Mouse (Mus musculus): Measurements from ENCODE around the gene Col4a2.

Col4a2 gene

DNA sequence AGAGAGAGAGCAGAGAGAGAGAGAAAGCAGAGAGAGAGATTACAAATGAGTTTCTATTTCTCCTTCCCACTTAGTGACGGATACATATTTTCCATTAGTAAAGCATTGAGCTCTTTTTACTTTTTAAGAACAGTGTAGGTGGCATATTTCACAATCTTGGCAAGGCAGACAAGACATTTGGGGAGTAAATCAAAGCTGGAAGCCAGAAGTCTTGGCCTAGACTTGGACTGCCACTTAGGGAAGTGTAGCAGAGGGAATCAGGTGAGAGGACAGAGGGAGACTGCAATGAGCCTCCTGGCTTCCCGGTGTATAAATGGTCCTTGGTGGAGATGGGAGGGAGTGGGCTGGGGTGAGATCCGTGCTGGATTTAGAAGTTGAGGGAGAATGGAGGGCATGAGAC is 70.3 kb downstream of the Col4a2 start:
- DNase-seq (ENCODE audit: low spot score), result no peak

DNA sequence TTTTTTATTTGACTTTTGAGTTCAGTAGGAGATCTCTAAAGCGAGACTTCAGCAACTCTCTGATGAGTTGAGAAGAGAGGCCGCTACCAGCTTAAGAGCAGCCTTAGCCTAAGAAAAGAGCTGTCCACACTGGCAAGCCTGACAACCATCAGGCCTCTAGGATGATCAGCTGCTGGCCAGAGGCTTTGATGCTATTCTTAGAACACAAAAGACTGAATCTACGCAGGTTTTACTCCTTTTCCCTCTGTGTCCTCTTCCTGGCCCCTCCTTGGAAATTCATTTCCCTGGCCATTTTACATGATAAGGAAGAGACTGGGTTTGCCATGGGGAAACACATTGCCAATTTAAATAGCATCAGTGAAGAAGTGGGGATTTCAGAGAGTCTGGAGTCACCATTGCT is 70.8 kb downstream of the Col4a2 start:
- no peak for DNase-seq (ENCODE audit: low spot score)

DNA sequence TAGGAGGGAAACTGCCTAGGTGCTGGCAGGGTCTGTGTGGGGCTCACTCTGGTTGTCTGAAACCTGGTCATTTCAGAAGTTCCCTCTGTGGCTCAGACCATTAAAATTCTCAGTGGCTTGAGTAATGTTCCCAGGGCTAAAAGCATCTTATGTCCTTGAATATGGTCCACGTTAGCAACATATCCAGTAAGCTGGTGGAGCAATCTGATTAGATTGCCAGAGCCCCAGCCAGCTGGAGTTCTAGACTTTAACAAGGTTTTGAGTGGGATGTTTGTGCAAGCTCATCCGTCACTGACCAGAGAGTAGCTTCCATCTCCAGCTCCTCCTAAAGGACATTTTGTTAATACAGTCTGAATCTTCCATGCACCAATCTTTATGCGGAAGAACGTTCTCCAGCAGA is 72.2 kb downstream of the Col4a2 start:
- DNase-seq (ENCODE audit: low spot score), result no peak

DNA sequence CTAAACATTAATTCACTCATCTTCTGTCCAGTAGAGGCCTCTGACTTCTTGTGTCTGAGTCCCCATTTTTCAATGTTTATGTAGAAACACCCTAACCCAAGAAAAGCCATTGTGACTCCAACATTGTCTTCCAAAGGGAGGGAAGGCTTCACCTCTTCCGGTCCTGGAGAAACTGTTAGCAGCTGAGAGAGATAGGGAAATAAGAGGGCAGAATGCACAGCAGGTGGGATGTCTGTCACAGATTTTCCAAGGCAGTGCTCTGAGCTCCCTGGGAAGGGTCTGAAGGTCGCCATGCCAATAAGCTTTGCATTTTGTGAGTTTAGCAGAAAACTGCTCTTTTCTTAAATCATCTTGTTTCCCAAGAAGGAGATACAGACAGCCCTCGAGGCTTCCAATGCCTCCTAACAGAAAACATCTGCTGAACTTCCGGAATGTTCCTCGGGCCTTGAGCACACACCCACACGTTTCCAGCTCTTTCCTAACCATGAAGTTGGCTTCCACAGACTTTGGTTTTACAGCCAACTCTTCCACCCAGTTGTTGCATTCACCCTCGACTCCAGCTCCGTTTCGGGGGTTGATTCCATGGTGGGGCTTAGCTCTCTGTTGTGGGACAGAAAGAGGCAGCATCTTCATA is 72.8 kb downstream of the Col4a2 start:
- no peak for DNase-seq (ENCODE audit: low spot score)

DNA sequence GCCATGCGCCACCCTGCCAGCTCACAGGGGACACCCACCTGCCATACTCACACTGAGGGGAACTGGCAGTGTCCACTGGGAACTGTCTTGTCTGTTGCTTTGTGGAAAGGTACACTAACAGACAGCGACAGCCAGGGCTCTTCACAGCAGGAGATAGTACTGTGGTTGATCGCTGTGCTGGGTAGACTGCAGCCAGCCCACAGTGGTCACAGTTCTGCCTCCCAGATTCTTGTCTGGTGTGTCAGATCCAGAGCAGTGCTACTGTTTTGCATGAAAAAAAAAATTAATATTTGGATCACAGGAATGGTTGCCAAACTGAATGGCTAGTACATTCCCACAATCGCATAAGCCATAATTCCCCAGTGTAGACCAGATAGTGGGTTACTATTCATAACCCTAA is 74.7 kb downstream of the Col4a2 start:
- no peak for DNase-seq (ENCODE audit: low spot score)

DNA sequence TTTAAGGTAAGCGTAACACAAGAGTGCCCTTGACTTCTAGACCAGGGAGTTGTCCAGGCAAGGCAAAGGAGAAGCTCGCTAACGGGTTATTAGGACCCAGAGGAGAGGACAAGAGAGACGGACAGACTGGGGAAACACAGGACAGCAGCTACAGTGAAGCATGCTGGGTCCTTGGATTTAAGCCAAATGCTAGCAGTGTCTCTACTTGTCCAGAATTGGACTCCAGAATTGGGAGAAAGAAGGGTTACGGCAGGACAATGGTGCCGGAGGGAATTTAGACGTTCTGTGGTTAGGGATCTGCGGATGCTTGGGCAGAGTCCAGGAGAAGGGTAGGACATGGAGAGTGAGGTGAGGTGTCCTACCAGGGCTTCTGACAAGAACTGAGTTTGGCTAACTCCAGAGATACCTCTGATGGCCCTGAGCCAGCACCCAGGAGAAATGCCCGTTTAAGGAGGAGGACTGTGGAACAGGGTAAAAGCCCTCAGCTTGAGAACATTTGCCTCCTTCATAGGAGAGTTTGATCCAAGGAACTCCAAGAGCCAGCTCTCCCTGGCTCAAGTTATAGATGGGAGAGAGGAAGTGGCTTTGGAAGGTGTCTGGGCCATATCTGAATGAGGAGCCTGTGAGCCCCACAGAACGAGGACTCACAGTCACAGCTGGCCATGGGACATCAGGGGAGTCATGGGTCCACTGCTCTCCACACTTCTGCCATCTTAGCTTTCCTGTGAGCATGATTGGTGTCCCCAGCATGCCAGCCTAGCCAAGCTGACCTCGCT is 76.9 kb downstream of the Col4a2 start:
- DNase-seq (ENCODE audit: low spot score), result no peak

DNA sequence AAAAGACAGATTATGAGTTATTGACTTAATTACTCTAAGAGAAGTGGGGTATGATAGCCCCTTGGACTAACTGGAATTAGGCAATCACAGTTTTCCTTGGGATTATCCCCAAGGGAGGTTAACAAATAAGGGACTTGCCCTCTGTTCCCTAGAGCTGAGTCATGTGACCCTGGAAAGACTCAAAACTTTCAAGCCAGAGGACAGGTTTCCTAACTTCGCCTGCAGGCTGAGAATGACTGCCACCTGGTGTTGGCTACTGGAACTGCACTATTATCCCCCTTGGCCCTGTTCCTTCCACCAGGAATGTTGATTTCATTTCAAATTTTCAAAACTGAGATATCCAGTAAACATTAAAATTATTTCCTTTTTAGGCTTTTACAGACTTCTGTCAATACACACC is 80.1 kb downstream of the Col4a2 start:
- DNase-seq (ENCODE audit: low spot score), result peak; percentile 84

DNA sequence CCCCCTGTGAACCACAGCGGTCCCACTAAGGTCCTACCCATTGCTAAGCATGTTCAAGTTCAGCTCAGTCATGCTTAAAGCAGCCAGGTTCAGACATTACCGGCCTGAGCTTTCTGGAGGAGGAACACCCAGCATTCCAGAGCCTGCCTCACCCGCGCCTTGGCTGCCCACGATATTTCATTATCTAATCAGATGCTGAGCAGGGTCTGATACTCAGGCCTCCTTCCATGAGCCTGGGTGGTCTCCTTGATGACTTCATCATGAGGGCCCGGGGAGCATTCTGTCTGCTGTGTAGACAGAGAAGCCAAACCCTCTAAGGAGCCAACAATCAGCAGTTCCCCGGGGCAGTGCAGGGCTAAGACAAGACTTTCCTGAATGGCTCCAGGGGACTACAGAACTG is 80.6 kb downstream of the Col4a2 start:
- no peak for DNase-seq (ENCODE audit: low spot score)

DNA sequence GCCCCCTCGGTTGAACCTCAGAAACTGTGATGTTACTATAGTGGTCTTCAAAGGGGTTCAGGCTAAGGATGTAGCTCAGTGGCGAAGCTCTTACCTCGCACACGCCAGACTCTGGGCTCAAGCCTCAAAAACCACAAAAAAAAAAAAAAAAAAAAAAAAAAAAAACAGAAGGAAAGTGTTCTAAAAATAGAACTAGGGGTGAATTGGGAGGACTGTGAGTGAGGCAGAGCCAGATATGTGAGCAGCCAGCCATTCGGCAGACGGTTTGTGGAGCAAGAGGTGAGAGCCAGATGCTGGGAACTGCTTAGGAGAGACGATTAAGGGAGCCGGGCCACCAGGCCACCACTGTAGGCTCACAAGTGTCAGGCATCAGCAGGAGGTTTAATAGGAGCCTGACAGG is 81.0 kb downstream of the Col4a2 start:
- no peak for DNase-seq (ENCODE audit: low spot score)

DNA sequence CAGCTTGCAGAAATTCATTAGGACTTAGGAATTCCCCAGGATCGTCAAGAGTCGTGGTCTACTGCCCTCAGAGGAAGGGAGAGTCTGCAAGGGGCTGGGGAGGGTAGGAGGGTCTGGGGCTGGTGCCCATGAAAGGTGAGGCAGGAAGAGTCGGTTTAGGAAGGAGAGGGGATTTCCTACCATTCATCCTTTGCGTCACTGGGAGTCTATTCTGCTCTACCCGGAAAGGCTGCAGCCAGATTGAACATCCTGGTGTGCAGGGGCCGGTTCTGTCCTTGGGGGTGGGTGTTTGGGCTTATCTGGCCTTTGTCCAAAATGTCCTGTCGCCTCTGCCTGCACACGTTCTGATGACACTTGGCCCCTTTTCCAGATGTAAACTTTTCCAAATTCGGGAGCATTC is 82.2 kb downstream of the Col4a2 start:
- DNase-seq (ENCODE audit: low spot score), result no peak

DNA sequence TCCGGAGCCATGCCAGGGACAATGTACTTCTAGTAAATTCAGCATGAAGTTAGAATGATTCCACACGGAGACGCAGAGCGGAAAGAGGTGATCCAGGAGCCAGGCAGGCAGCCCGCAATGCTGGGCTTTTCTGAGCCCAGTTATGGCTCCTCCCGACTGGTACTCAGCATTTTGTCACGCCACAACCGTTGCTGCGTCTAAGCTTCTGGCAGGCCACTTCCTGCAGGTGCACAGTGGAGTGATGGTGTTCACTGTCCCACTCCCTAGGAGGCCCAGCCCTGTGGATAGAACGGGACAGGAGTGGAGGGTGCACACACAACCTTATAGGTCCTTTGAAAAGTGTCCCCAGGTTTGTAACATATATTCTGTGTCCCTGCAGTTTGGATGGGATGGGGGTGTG is 83.0 kb downstream of the Col4a2 start:
- no peak for DNase-seq (ENCODE audit: low spot score)

DNA sequence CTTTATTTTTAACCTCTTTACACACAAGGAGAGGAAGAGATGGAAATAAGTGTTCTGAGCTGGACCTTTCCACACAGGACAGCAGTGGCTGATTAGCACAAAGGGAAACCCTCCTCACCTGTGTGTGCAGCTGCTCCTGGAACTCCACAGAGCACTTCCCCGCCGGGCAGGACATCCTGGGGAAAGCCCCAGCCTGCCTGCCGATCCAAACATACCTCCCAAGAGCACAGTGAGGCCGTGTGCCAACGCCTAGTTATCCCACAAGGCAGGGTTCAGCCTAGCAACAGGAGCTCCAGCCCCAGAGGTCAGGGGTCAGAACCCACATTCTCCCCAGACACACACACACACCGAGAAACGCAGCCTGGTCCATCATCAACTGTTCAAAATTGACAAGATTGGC is 83.5 kb downstream of the Col4a2 start:
- no peak for DNase-seq (ENCODE audit: low spot score)

DNA sequence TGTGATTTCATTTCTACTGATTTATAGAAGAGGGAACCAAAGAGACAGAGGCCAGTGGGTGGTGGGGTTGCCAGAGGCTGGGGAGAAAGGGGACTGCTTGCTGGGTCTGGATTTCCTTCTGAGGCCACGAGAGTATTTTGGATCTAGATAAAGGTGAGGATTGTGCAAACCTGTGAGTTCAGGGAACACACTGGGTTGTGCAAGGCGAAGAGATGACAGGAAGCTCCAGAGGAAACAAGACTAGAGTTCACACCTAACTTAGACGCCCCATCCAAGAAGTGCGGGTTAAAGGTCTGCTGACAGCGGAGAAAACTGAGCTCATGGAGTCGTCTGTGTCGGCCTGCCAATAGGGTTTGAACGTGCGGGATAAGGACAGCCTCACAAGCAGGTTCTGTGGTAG is 84.5 kb downstream of the Col4a2 start:
- DNase-seq (ENCODE audit: low spot score), result peak; percentile 69

DNA sequence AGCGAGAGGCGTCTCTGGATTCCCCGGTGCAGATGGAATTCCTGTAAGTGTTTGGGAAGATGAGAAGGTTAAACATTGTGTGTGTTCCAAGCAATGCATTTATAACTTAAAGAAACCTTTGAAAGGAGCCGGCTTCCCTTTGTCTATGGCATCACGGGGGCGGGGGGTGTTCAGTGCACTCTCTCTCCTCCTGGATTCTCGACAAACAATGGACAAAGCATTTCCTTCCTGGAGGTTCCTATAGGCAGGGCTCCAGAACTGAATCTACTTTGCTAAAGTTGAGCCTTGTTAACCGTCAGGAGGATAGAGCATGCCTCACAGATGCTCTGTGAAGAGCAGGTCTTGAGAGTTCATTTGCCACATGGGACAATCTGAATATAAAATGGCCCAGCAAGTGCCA is 87.1 kb downstream of the Col4a2 start:
- DNase-seq (ENCODE audit: low spot score), result no peak

DNA sequence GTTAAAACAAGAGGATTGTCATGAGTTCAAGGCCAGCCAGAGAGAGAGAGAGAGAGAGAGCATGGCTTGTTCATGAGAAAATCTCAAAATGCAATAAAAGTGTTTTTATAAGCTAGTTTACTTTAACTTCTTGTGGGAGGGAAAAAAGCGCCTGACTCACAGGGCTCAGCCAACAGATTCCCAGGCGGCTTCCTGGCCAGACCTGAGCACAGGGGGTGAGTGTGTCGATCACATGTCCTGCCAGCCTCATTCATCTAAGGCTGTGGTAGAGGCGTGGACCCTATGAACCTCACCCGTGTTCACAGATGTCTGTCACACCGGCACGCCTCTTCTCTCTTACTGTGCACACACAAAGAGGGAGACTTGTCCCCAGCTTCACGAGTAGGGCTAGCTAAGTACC is 87.6 kb downstream of the Col4a2 start:
- peak; percentile 59 for DNase-seq (ENCODE audit: low spot score)

DNA sequence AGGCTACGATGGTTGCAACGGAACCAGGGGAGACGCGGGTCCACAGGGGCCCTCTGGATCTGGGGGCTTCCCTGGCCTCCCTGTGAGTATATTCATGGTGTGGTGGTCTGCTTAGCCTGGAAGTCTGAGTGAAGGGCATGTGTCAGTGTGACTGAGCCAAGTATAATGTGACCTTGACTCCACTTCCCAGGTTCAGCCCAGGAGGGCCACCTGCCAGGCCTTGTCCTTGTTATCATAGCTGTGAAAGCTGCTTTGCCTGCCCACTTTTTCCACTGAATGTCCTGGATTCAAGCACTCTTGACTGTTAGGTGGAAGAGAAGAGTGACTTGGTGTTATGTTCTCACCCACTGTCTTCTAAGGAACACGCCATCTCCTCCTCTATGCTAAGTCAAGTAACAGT is 88.6 kb downstream of the Col4a2 start:
- DNase-seq (ENCODE audit: low spot score), result no peak

DNA sequence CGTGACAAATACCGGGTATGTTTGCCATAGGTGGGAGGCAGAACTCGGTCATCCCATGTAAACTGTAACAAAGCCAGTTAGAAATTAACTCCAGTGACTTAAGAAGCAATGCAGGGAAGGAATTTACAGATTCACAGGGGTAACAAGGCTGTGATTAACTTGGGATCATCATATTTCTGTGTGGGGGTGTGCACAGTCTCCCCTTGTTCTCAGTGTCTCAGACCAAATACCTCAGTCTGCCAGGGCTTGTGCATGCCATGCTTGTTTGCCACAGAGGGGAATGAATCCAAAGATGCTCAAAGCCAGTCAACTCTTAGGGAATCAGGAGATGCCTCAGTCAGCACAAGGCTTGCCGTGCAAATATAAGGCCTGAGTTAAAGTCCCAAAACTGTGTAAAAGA is 89.6 kb downstream of the Col4a2 start:
- no peak for DNase-seq (ENCODE audit: low spot score)

DNA sequence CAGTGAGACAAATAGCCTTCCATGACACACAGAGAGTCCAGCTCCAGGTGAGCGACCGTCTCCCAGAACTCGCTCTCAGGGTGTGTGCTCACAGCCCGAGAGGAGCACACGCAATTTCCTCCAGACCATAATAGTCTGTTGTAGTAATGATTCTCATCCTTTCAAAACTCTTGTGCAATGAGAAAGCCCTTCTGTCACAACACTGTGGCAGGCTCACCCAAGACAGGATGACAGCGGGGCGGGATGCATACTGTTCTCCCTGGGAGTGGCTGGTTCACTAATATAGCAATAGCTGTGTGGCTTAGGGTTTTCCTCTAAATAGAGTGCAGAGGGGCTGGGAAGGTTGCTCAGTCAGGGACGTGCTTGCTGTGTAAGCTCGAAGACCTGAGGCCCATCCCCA is 91.2 kb downstream of the Col4a2 start:
- no peak for DNase-seq (ENCODE audit: low spot score)

DNA sequence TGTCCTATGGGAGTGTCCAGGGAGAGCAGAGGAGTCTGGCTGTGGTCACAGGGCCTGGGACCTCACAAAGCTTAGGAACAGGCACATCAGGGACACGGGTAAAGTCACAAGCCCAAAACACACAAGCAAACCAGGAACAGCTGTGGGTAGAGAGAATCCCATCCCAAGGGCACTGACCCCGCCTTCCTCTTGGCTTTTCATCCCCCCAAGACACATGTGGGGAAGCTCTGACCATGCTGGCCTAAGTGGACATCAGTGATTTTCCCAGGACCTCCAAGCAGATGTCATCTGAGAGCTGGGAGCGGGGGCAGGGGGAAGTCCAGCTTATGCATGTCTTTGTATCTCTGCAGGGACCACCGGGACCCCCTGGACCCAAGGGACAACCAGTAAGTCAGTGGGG is 92.0 kb downstream of the Col4a2 start:
- no peak for DNase-seq (ENCODE audit: low spot score)

DNA sequence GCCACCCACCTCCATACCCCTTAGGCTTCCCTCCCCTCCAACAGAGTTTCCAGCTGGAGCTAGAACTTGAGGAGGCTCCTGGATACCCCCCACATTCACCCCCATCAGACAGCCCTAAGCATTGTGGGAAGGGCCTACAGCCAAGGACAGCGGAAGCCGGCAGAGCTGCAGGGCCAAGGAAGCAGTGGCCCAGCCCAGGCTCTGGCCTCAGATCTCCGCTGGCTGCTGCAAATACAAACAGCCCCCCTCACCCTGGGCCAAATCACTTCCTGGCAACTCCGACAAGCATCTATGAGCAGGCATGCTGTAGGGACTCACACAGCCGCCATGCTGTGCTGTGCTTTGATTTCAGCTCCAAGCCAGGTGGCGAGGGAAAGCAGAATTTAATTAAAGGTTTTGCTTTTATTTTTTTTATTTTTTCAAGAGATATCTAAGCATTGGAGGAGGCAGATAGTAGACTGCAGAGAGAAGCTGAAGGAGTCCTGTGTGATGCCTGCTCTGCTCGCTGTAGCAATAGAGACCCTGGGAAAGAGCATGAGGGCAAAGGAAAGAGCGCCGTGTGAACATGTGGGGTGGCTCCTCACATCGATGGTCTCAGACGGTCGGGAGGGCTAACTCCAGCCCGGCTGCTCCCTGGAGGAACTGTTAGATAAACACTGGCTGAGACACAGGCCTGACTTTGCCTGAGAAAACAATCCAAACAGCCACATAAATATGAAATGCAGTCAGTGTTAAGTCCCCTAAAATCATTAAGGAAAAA is 93.3 kb downstream of the Col4a2 start:
- no peak for DNase-seq (ENCODE audit: low spot score)

DNA sequence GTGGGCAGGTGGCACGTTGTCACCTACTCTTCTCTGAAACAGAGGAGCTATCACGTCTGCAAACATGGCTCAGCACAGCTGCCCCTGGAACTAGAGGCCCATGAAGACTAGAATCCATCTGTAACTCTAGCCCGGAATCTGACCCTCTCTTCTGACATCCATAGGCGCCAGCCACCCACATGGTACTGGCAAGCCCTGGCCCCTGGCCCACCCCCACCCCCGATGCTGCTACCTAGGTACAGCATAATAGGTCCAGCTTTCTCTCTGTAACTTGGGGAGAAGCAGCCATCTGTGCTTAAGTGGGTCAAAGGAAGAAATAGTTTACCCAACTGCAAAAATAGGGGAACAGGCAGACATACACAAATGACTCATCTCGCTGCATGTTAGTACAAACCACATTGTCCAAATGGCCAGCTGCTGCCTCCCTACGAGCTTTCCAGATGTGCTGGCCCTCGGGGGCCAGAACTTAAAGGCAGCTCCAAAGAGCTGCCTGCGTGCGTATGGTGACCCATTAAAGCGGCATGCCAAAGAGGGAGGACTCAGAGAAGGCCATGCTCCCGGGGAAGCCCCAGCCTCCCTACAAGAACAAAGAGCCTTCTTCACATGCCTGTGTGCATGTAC is 99.0 kb downstream of the Col4a2 start:
- no peak for DNase-seq (ENCODE audit: low spot score)

DNA sequence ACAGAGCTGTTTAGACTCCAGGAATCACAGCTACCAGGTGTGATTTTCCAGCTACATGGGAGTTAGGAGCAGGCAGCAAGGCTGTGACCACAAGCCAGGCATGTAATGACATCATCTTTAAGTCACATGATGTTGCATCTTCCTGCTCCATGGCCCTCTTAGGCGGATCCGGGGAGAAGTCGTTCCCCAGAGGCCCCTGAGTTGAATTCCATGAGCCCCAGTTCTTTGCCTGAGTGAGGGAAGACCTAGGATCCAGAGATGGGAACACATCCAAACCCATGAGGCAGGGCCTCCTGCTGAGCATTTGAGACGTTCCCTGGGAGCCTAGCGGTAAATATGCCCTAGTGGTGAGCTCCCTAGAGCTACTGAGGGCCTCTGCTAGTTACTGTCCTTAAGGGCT is 99.8 kb downstream of the Col4a2 start:
- DNase-seq (ENCODE audit: low spot score), result no peak

DNA sequence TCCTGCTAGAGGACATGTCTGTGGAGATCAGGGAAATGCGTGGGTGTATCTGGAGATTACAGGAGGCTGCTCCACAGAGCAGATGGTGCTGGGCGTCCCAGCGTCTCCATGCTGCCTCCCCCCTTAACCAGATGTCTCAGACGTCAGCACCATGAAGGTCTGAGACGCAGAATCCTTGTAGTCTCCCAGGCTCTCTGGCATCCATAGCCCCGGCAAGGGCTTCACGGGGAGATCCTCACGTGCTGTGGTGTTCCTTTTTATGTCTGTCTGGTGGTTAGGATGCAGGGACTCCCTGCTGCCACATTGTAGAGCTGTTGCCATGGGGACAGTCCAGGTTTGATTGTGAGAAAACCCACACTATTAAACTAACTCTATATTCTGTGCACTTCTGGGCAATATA is 101.7 kb downstream of the Col4a2 start:
- no peak for DNase-seq (ENCODE audit: low spot score)

Data from yolk sac, embryonic 10.5 days (tissue).